Mouse (Mus musculus) C2C12 (cell line): ENCODE measurements at regions not wholly inside any gene's neighbourhood (a gene's known extent, or its start where the extent isn't known, plus 50 kb on each side); places are given as distances from the start of the nearest gene placed in this dataset.

Experiments used
- H3K27me3 ChIP-seq: one replicate; pipeline ENCODE4 v1.6.1; 2011; ENCODE audit not compliant: control insufficient read depth, insufficient read depth, insufficient read length
- H3K36me3 ChIP-seq: one replicate; pipeline ENCODE4 v1.6.1; 2011; ENCODE audit not compliant: control insufficient read depth, insufficient read depth
- H3K4me3 ChIP-seq: one replicate; pipeline ENCODE4 v1.5.1; 2011; ENCODE audit warnings: mild to moderate bottlenecking, control low read depth; ENCODE audit not compliant: poor library complexity, insufficient read depth, severe bottlenecking
- H3K79me2 ChIP-seq: one replicate; pipeline ENCODE4 v1.6.1; 2011; ENCODE audit not compliant: control insufficient read depth, insufficient read depth
- H3K79me3 ChIP-seq: one replicate; pipeline ENCODE4 v1.6.1; 2011; ENCODE audit warnings: low read depth, control low read depth
- H3ac ChIP-seq: one replicate; pipeline ENCODE3; 2011; ENCODE audit warnings: low read depth; ENCODE audit not compliant: control insufficient read depth, insufficient read length
- CEBPB ChIP-seq: IDR thresholded peaks from one replicate; pipeline ENCODE4 v1.6.1; 2011; ENCODE audit warnings: low read depth, mild to moderate bottlenecking, control low read depth, moderate library complexity
- CTCF ChIP-seq: IDR thresholded peaks from one replicate; pipeline ENCODE4 v1.5.1; 2011; ENCODE audit not compliant: control insufficient read depth, insufficient read depth, insufficient read length
- FOSL1 ChIP-seq: IDR thresholded peaks from one replicate; pipeline ENCODE4 v1.8.0; 2011; ENCODE audit warnings: mild to moderate bottlenecking, low read length; ENCODE audit not compliant: poor library complexity, insufficient read depth, severe bottlenecking
- MAX ChIP-seq: IDR thresholded peaks from one replicate; pipeline ENCODE4 v1.6.1; 2011; ENCODE audit warnings: mild to moderate bottlenecking, control low read depth
- MYOD1 ChIP-seq: IDR thresholded peaks from one replicate; pipeline ENCODE4 v1.6.1; 2011; ENCODE audit warnings: low read depth; ENCODE audit not compliant: control insufficient read depth, insufficient read length
- MYOG ChIP-seq: IDR thresholded peaks from one replicate; pipeline ENCODE4 v1.6.1; 2011; ENCODE audit not compliant: control insufficient read depth, insufficient read length; ENCODE audit errors: extremely low read depth
- USF1 ChIP-seq: IDR thresholded peaks from one replicate; pipeline ENCODE4 v1.6.1; 2011; ENCODE audit warnings: low read depth, mild to moderate bottlenecking, control low read depth, moderate library complexity

DNA sequence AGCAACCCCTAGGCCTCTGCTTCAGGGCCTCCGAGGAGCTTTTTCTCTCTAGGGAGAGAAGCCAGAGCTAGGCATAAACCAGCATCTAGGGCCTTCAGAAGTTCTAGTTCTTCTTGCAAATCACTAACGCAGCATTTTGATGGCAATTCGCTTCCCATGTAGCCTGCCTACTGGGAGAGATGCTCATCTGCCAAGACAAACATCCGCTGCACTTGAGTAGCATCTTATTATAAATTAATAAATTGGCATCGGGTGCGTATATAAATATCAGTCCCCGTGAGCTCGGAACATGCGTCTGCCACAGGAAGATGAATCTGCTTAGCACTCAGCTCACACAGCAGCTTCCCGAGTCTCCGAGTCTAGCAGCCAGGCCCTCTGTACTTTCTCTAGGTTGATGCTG lies 50.9 kb upstream of the Insyn1 start:
- Histone ChIP-seq H3K4me3 (no peak overlapping the region), H3K36me3 (no peaks in the 10 kb centered on the region), H3K79me3 (no peaks in the 10 kb centered on the region), H3ac (no peak overlapping the region), H3K79me2 (no peaks in the 10 kb centered on the region), H3K27me3 (no peaks in the 10 kb centered on the region)
- no peak for TF ChIP-seq MAX
- TF ChIP-seq CEBPB = no peak
- TF ChIP-seq MYOD1 = no peak
- no peak for TF ChIP-seq MYOG
- no peak for TF ChIP-seq FOSL1
- TF ChIP-seq USF1 = no peak
- no peak for TF ChIP-seq CTCF

DNA sequence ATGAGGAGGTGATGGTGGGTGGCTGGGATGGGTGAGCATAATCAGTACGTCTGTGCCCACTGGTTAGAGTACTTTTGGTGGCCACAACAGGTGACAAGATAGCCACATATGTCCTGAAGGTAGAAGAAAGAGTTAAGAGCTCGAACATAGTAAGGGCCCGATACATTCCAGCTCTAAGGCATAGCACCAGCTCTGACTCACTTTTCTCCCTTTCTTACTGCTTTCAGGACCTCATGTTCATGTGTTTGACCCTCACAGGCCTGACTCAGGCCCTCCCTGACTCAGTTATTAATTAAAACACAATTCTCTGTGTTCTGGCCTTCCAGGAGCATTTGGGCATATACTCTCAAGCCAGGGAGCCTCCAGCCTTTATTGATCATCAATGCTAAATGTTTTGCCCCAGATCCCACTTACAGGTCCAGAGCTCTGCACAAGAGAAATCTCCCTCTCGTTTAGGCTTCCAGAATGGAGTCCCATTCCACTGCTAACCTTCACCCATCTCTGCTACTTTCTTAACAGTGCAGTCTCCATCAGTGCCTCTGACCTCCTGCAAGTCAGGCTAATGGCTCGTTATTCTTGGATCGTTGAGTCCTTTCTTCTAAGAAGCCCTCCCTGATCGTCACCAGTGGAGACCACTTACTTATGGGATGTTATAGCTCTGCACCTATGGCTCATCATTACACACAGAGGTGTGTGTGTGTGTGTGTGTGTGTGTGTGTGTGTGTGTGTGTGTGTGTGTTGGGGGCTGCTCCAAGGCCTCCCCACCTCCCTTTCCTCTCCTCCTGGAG lies 50.1 kb upstream of the Insyn1 start:
- no peaks in the 10 kb centered on the region for H3K79me3 ChIP-seq
- no peaks in the 10 kb centered on the region for H3K79me2 ChIP-seq
- no peaks in the 10 kb centered on the region for H3K36me3 ChIP-seq
- no peaks in the 10 kb centered on the region for H3K27me3 ChIP-seq
- H3ac ChIP-seq = no peak overlapping the region
- TF ChIP-seq CTCF = no peak
- TF ChIP-seq USF1 = no peak
- no peak for TF ChIP-seq FOSL1
- no peak for TF ChIP-seq MYOG
- no peak for TF ChIP-seq CEBPB
- TF ChIP-seq MAX = no peak
- no peak for TF ChIP-seq MYOD1
- no peak overlapping the region for H3K4me3 ChIP-seq
